Mouse (Mus musculus) lung, postnatal 36 days (tissue): ENCODE data around the gene Nln.
A peak's percentile ranks its signal among the peaks of the same experiment; 100 is the strongest.

Experiments used
- DNase-seq: peaks from one replicate; pipeline ENCODE4 v3.0.0; 2022; ENCODE audit warnings: mixed read lengths

Gene Nln

DNA sequence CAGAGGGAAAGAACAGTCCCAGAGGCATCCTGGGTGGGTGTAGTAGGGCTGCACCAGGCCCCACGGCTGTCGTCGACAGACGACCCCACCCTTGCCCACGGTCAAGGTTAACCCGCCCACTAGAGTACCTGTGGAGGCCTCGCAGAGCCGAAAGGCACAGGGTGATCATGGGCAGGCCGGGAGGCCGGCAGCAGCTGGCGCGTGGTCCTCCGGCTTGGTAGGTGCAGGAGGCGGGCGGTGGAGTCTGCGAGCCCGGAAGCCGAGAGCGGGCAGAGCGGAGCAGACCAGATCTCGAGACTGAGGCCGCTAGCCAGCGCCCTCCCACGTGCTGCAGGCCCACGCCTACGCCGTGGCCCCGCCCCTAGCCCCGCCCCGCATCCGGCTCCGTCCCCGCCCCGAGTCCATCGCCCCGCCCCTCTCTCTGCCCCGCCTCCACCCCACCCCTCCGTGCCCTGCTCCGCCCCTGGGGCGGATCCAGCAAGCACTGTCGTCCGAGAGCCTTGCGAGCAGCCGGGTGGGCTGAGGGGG is at the start of gene Nln, which contains the start of gene Sgtb:
TSS of gene Nln (minus strand) at position 327 of the 528 bp plus-strand sequence.
TSS of gene Sgtb (plus strand) at position 454 of the 528 bp plus-strand sequence.
- DNase-seq, result peak; percentile 88

GRCm38 (mm10) chr13:104155686-104156085 is 46.3 kb upstream of the Nln start:
- DNase-seq, result no peak

- DNase-seq, result no peak
These were observed 45.7 kb upstream of the Nln start for GRCm38 (mm10) chr13:104155106-104155505.

GRCm38 (mm10) chr13:104154180-104154579 is 44.8 kb upstream of the Nln start:
- no peak for DNase-seq

DNA sequence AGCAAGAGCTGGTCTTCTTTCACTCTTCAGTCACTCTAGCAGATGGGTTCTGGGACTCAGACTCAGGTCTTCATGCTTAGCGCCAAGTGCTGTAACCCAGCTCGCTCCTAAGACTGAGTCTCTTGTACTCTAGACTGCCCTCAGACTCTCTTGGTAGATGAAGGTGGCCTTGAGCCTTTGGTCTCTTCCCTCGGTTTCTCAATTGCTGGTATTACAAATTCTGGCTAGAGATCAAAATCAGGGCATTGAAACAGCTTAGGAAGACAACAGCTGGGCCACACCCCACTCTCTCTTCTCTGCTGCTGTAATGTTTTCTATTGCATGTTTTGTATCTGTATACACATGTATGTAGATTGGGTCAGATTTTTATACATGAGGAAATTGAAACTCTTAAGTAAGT is 36.2 kb upstream of the Nln start:
- no peak for DNase-seq

GRCm38 (mm10) chr13:104144871-104145270 is 35.5 kb upstream of the Nln start:
- no peak for DNase-seq

DNA sequence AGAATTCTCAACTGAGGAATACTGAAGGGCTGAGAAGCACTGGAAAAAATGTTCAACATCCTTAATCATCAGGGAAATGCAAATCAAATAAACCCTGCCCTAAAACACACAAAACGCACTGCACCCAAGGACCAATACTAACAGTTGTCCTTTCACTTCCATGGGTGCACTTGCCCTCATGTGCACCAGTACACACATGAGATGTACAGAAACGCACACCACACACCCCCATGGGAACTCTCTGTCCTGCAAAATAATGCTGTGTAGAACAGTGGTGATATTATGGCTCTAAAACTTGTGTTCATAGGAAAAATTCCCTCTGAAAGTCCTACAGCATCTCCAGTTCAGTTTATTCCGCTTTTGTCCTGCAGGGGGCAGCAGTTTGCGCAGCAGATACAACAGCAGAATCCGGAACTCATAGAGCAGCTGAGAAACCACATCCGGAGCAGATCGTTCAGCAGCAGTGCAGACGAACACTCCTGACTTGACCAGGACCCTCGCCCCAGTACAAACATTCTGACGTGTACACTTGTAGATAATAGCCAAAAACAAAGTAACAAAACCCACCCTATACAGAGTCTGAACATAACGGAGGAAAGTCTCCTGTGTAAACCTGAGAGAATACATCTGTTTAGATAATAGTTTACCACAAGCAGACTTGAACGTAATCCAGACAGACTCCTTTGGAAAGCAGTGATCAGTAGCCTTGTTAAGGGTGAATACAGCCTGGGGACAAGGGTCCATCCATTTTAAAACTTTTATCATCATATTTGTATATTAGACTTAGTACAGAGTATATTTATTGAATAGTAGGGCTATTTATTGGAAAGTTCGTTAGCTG is 30.2 kb upstream of the Nln start:
- DNase-seq, result peak; percentile 93

- DNase-seq, result no peak
These were observed 25.2 kb upstream of the Nln start for GRCm38 (mm10) chr13:104134510-104135085.

GRCm38 (mm10) chr13:104132561-104132960 is 23.1 kb upstream of the Nln start:
- DNase-seq, result no peak

GRCm38 (mm10) chr13:104123662-104124381 is 14.4 kb upstream of the Nln start:
- DNase-seq, result no peak

DNA sequence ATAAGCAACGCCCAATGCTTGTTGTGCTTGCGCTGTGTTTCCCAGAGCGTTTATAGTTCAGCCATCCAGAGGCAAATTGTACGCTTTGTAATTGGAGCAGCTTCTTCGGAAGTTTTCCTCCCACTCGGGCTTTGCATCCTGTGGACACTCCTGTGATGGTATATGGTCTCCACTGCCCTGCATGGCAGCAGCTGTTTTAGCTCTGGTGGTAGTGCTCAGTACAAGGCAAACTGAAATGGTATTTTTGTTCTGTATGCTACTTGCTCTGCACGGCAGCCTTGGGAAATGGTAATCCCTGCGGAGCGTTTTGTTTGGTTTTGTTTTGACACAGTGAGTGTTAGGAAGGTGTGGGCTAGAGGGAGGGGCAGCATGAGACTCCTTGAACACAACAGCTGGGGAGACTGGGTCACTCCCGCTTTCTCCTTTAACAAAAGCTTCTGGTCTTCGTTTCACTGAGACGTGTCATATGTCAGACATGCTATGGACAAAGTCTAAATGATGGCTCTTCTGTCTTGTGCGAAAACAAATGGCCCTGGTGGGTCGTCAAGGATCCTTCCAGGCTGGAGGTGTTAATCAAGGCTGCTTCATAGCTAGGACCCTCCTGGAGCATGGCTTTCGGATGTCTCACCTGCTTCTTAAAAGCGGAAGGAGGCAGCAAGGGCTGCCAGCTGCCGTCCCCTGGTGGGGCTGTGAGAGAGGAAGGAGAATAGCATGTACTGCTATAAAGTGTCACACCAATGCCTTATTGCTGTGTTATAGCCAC is 12.8 kb upstream of the Nln start:
- DNase-seq, result no peak

- DNase-seq, result no peak
These were observed 5.4 kb upstream of the Nln start for GRCm38 (mm10) chr13:104114827-104115226.

DNA sequence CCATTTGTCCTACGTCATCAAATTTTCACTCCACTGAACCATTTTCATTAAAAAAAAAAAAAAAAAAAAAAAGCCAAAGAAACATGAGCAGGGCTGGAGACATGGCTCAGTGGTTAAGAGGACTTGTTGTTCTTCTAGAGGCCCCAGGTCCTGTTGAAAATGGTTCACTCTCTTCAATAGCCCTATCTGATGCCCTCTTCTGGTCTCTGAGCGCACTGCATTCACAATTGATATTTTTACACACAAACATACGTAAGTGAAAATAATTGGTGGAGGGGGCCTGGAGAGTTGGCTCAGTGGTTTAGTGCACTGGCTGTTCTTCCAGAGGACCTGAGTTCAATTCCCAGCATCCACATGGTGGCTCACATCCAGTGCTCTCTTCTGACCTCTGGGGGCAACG is 4.4 kb upstream of the Nln start:
- no peak for DNase-seq

GRCm38 (mm10) chr13:104112266-104112900 is 3.0 kb upstream of the Nln start:
- no peak for DNase-seq

DNA sequence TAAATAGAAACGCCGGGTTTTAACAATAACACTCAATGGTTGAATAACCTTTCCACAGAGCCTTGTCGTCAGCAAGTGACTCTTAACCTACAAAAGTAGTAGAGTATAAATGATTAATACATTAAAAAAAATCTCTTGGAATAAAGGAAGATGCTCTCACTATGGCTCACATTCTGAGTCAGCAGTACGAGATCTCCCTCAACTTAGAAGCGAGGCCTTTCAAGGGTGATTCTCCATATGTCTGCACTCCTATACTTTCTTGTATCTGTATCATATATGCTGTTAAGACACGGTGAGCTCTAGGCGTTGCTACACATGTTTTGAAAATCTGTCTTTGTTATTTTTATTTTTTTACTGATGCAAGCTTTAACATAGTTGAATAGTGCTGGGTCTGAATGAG is 1.1 kb upstream of the Nln start:
- DNase-seq, result no peak

- peak; percentile 52 for DNase-seq
These were observed 555 bp upstream of the Nln start for GRCm38 (mm10) chr13:104109816-104110521.

GRCm38 (mm10) chr13:104108651-104109287 is 645 bp downstream of the Nln start:
- peak; percentile 46 for DNase-seq

GRCm38 (mm10) chr13:104101606-104102235 is 7.7 kb downstream of the Nln start:
- no peak for DNase-seq

DNA sequence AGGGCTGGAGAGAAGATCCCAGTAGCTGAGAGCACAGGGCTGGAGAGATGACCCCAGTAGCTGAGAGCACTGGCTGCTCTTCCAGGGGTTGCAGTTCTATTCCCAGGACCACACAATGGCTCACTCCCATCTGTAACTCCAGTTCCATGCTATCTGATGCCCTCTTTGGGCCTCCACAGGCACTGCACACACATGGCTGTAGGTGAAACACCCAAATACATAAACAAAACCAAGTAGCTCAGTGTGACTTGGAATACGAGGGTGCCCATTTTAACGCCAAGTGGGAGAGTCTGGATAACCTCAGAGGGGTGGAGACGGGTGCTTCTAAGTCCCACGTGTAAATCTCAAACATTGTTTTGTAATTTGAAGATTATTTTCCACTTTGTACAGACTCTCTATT is 9.0 kb downstream of the Nln start:
- DNase-seq, result no peak

- DNase-seq, result peak; percentile 54
These were observed 12.2 kb downstream of the Nln start for GRCm38 (mm10) chr13:104097190-104097589.
